Mouse (Mus musculus): ENCODE data around the gene Hap1.
A peak's percentile ranks its signal among the peaks of the same experiment; 100 is the strongest.
"Not testable (repeated sequence)": the region's sequence is repeated elsewhere in the genome, so short reads cannot be mapped to it uniquely, and the experiment has no call there.

The Hap1 gene

GRCm38 (mm10) chr11:100355151-100355951, 577 bp downstream of the Hap1 start:
- DNase-seq (ENCODE audit: low spot score): no peak

GRCm38 (mm10) chr11:100352076-100352857, 3.7 kb downstream of the Hap1 start:
- no peak for DNase-seq (ENCODE audit: low spot score)

- DNase-seq (ENCODE audit: low spot score): no peak
These were observed 11.7 kb downstream of the Hap1 start for GRCm38 (mm10) chr11:100344269-100344668.

GRCm38 (mm10) chr11:100335731-100336130, 20.2 kb downstream of the Hap1 start:
- no peak for DNase-seq (ENCODE audit: low spot score)

- DNase-seq (ENCODE audit: low spot score): no peak
These were observed 21.9 kb downstream of the Hap1 start, which contains the start of gene Gast for GRCm38 (mm10) chr11:100333944-100334457. Gene Gast (plus strand): TSS chr11:100334407.

- no peak for DNase-seq (ENCODE audit: low spot score)
These were observed 23.0 kb downstream of the Hap1 start for GRCm38 (mm10) chr11:100332766-100333515.

- DNase-seq (ENCODE audit: low spot score): not testable (repeated sequence)
These were observed 25.0 kb downstream of the Hap1 start for GRCm38 (mm10) chr11:100330816-100331375.

- DNase-seq (ENCODE audit: low spot score): no peak
These were observed 25.7 kb downstream of the Hap1 start for GRCm38 (mm10) chr11:100330235-100330634.

- DNase-seq (ENCODE audit: low spot score): no peak
These were observed 28.2 kb downstream of the Hap1 start for GRCm38 (mm10) chr11:100327761-100328160.

GRCm38 (mm10) chr11:100327316-100327715, 28.6 kb downstream of the Hap1 start:
- DNase-seq (ENCODE audit: low spot score): no peak

- no peak for DNase-seq (ENCODE audit: low spot score)
These were observed 30.8 kb downstream of the Hap1 start for GRCm38 (mm10) chr11:100325062-100325629.

GRCm38 (mm10) chr11:100323578-100323977, 32.4 kb downstream of the Hap1 start:
- no peak for DNase-seq (ENCODE audit: low spot score)

GRCm38 (mm10) chr11:100322591-100323258, 33.2 kb downstream of the Hap1 start:
- no peak for DNase-seq (ENCODE audit: low spot score)

- not testable (repeated sequence) for DNase-seq (ENCODE audit: low spot score)
These were observed 34.2 kb downstream of the Hap1 start for GRCm38 (mm10) chr11:100321479-100322305.

- not testable (repeated sequence) for DNase-seq (ENCODE audit: low spot score)
These were observed 35.1 kb downstream of the Hap1 start for GRCm38 (mm10) chr11:100320701-100321410.

GRCm38 (mm10) chr11:100320172-100320630, 35.7 kb downstream of the Hap1 start:
- peak; percentile 91 for DNase-seq (ENCODE audit: low spot score)

- DNase-seq (ENCODE audit: low spot score): peak; percentile 99
These were observed 36.3 kb downstream of the Hap1 start, which contains the start of gene Eif1 for GRCm38 (mm10) chr11:100319492-100320171. Gene Eif1 (plus strand): TSS chr11:100319885.

All from urinary bladder, postnatal 10 days (tissue).